Mouse (Mus musculus) testis, adult 2 months (tissue): ENCODE measurements around the gene Lats2.

Experiments used
- CTCF ChIP-seq: fragments of 200-500 bp; IDR thresholded peaks from 2 replicates; pipeline ENCODE4 v1.5.1; 2012; ENCODE audit warnings: low read depth, mild to moderate bottlenecking, inconsistent platforms, low read length, moderate library complexity; ENCODE audit not compliant: control insufficient read depth, insufficient read depth, insufficient replicate concordance
- POLR2A ChIP-seq: fragments of 200-500 bp; IDR thresholded peaks from 2 replicates; pipeline ENCODE4 v1.6.1; 2012; ENCODE audit warnings: low read depth, mild to moderate bottlenecking, inconsistent platforms, low read length, moderate library complexity; ENCODE audit not compliant: control insufficient read depth

GRCm38 (mm10) chr14:57708580-57708979, 49.6 kb downstream of the Lats2 start:
- TF ChIP-seq CTCF, result no peak
- TF ChIP-seq POLR2A, result no peak
